Mouse (Mus musculus) cerebellum, adult 2 months (tissue): Measurements from ENCODE around the gene Miga1.

ENCODE experiments used
- CTCF ChIP-seq: fragments of 200-500 bp; IDR thresholded peaks from 2 replicates; pipeline ENCODE4 v1.5.1; 2011; ENCODE audit warnings: low read depth, mild to moderate bottlenecking, control low read depth, low read length, moderate library complexity, borderline replicate concordance; ENCODE audit not compliant: insufficient read depth
- POLR2A ChIP-seq: fragments of 200-500 bp; IDR thresholded peaks from 2 replicates; pipeline ENCODE4 v1.6.1; 2011; ENCODE audit warnings: low read length, control low read depth, borderline replicate concordance; ENCODE audit not compliant: insufficient read depth

GRCm38 (mm10) chr3:152348011-152348830, 8.0 kb upstream of the Miga1 start:
- no peak for TF ChIP-seq POLR2A
- no peak for TF ChIP-seq CTCF
